Mouse (Mus musculus) right cerebral cortex, postnatal 10 days (tissue): ENCODE measurements around the gene Rabgap1l.

Experiments
- DNase-seq, 2 experiments: peaks; one replicate each; pipeline ENCODE4 v3.0.0; 2021; ENCODE audit warnings: low spot score in 2 of 2

Rabgap1l gene

GRCm38 (mm10) chr1:160247473-160247872 lies 545.5 kb downstream of the Rabgap1l start:
- no peak for DNase-seq

DNA sequence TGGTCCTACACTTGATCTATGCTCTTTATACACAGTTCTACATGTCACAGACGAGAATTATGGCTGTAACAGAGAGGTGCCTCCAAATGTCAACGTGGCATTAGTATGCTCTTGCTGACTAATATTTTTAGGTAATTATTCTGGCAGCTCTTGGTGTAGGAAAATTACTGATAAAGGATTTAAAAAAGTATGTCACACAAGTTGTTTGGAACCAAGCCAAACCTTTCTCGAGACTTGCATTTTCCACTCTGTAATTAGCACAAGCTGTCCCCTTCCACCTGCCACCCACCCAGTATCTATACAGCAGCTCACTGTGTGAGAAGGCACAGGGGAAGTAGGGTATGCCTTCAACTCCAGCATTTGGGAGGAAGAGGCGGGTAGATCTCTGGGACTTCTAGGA lies 546.2 kb downstream of the Rabgap1l start:
- DNase-seq = peak in 1 of 2 experiments; percentile 37

GRCm38 (mm10) chr1:160245954-160246353 lies 547.1 kb downstream of the Rabgap1l start:
- DNase-seq = no peak

GRCm38 (mm10) chr1:160244689-160245088 lies 548.3 kb downstream of the Rabgap1l start:
- DNase-seq = no peak

- DNase-seq = no peak
These were observed 552.9 kb downstream of the Rabgap1l start for GRCm38 (mm10) chr1:160240091-160240490.

DNA sequence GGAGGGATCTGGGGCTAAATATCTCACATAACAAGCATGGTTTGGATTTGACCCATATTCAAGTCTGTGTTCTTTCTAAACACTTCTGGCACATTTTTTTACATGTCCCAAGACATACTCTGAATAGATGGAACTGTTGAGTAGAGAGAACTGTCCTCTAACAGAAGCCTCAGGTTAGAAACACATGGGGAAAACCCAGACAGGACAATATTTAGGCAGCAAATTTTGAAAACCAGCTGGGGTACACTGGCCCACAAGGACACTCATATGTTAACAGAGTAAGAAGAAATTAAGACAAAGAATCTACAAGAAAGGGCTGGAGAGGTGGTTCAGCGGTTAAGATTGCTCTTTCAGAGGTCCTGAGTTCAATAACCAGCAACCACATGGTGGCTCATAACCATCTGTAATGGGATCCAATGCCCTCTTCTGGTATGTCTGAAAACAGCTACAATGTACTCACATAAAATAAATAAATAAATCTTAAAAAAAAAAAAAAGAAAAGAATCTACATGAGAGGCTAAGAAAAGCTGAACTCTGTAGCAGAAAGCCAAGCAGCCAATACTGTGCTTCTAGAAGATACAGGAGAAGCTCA lies 554.1 kb downstream of the Rabgap1l start:
- no peak for DNase-seq

- DNase-seq = no peak
These were observed 555.0 kb downstream of the Rabgap1l start for GRCm38 (mm10) chr1:160237981-160238380.

DNA sequence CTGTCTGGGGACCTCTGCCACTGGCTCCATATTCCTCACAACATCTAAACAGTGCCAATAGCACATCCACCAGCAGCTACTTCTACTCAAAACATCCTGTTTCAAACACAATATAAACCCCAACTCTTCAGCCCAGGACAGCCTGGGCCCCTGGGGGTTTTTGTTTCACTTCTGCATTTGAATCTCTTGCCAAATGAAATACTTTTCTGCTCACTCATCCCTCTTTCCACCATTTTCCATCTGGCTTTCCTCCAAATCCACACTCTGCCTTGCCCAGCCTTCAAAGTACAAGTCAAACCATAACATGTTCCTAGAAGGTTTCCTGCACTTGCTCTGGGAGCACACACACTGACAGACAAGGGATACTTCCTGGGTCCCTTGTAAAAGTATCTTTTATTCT lies 559.1 kb downstream of the Rabgap1l start:
- DNase-seq = no peak

GRCm38 (mm10) chr1:160232113-160232512 lies 560.9 kb downstream of the Rabgap1l start:
- no peak for DNase-seq

DNA sequence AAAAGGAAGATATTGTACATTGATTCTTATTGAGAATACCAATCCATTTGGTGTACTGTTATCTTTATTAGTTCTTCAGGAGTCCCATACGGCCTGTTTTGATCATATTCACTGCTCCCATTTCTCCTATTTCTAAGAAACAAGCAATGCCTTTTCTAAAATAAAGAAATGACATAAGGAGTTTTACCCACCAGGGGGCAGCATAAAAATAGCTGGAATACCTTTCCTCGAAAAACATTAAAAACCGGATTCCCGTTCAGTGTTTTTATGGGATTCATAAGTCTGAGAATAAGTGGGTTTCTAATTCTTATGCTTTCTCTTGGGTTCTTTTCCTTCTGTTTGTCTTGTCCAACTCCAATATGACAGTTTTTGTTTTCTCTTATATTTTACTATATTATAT lies 562.0 kb downstream of the Rabgap1l start:
- DNase-seq = no peak

DNA sequence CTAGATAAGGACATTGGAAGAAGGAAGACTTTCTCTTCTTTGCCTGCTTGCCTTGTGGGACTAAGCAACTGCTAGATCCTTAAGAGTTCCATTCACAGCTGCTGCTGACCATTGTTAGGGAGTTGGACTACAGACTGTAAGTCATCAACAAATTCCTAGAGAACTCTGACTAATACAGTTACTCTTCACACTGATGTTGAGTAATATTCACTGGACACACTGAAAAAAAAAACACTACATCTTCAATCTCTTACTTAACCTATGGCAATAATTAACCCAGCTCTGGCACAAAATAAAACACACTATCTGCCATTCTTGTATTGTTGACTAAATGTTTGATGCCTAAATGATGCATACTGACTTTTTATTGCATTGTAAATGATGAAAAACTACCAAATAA lies 565.2 kb downstream of the Rabgap1l start:
- DNase-seq = no peak

GRCm38 (mm10) chr1:160227196-160227595 lies 565.8 kb downstream of the Rabgap1l start:
- DNase-seq = no peak

DNA sequence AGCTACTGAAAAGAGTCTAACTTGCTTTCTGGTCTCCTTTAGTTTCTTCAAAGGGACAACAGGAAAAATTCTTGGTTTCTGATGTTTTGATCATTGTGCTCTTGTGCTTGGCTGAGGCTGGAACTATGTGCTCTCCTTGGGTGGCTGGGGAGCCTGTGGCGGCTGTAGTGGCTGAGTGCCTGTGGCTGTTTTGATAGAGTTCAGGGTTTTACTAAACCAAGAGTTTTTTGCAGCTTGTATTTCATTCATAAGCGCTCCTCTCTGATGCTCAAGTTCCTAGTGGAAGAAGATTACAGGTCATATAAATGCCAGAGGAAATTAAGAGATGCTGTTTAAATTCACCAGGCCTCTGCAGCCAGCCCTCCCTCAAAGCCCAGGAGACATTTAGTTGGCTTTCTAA lies 568.9 kb downstream of the Rabgap1l start:
- DNase-seq = no peak

- no peak for DNase-seq
These were observed 575.1 kb downstream of the Rabgap1l start for GRCm38 (mm10) chr1:160217898-160218297.

DNA sequence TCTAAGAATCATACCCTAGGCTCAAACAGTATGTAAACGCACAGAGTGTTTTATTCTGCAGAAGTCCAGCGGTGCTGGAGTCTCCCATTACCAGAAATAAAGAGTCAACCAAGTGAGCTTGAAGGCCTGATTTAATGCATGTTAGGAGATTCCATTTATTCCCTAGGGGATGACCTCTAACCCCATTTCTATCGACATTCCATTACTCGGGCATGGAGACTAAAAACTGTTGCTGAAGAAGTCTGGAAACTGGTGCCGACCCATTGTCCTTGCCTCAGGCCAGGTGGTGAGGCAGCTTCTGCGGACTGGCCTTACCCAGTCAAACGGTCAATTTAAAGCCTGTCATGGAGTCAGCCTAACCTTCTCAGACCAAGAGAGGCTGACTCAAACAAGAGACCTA lies 578.8 kb downstream of the Rabgap1l start:
- DNase-seq = no peak

DNA sequence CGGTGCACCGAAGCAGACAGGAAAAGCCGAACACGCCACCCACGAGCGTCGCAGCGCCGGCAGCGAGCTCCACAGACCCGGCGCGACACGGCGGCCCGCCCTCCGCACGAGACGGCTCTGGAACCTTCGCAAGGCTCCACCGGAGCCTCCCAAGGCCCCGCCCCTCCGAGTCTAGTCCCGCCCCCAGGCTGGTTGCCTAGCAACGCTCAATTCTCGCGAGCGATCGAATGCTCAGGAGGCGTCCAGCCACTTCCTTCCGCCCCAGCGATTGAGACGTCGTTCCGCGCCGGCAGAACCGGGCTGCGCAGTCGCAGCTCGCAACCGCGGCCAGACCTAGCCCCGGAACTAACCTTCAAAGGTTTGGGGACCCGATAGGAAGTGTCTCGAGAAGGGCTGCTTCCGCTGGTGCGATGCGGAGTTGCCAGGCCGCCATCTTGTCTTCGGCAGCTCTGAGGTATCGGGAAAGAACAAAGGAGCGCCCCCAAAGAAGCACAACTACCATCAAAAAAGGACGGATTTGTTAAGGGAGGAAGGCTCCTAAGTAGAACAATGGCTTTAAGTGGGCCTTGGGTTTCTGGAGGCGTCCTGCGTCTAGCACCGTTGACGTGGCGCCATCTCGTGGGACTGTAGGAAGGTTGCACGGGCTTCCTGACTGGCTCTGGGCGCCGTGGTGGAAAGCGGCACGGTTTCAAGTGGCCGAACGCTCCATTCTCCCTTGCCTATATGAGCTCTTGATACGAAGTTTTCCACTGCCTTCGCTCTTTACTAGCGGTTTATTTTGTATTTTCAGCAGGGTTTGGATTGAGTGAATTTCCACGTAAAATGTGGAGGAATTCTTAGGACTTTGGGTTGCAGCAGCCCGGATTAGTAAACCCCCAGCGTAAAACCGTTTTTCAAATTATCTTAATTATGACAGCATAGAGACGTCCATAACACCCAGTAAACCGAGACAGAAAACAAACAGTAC lies 580.0 kb downstream of the Rabgap1l start, which contains the start of gene Cacybp:
TSS of gene Cacybp (minus strand) at position 173 of the 967 bp plus-strand sequence.
- peak; percentile 99 to 100 for DNase-seq

- DNase-seq = peak in 1 of 2 experiments; percentile 70
These were observed 580.8 kb downstream of the Rabgap1l start for GRCm38 (mm10) chr1:160212123-160212691.

- no peak for DNase-seq
These were observed 581.4 kb downstream of the Rabgap1l start for GRCm38 (mm10) chr1:160211597-160212122.

GRCm38 (mm10) chr1:160210566-160210965 lies 582.4 kb downstream of the Rabgap1l start:
- DNase-seq = no peak

DNA sequence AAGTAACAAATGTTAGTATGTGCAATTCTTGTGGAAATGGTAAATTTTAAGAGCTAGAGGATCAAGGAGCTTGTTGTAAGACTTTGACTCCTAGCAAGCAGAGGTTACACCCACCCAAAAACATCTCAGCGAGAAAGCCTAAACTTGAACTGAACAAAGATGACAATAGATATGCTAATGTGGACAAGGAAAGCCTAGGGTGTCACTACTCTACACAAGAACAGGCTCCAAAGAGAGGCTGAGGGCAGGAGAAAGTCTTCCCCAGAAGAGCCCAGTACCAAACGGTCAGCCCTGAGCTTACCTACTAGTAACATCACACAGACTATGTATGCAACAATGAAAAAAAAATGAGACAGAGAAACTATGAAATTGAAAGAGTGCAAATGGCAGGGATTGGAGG lies 583.2 kb downstream of the Rabgap1l start:
- no peak for DNase-seq

DNA sequence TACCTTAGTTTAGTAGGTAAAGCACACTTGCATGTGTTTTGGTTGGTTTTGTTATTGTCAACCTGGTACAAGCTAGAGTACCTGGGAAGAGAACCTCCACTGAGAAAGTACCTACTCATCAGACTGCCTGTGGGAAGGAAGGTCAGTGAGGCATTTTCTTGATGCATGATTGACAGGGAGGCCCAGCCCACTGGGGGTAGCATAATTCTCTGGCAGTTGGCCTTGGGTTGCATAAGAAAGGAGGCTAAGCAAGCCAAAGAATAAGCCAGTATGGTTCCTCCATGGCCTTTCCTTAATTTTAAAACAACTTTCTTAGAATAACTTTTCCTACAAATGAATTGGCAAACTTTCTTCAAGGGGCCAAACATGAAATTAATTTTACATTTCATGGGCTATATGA lies 587.5 kb downstream of the Rabgap1l start:
- no peak for DNase-seq

GRCm38 (mm10) chr1:160195337-160195663 lies 597.7 kb downstream of the Rabgap1l start:
- no peak for DNase-seq
